Mouse (Mus musculus): ENCODE measurements around the gene Ghrl.
"Not testable (repeated sequence)": the region's sequence is repeated elsewhere in the genome, so short reads cannot be mapped to it uniquely, and the experiment has no call there.

Gene Ghrl

DNA sequence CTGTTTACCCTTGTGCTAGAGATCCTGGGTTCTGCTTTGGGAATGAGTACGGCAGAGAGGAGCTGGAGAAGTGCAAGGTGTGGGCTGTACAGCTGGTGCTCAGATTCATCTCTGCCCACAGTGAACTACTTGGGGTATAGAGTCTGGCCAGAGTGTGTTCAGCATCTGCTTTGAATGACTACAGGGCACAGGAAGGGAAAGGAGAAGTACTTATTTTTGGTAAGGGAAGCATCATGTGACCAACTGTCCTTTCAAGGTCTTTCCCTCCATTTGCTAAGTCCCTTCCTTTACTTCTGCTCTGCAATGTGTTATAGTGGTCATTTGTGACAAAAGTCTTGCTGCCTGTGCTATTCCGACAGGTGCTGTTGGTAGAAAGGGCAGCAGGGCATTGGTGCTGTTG lies 5.4 kb downstream of the Ghrl start:
- TF ChIP-seq NANOG (IDR thresholded peaks at IDR 0.05; ENCODE audit: borderline replicate concordance, low read length) (no peak), CTCF (conservative IDR thresholded peaks at IDR 0.05; ENCODE audit: low read length) (no peak), POU5F1 (IDR thresholded peaks at IDR 0.05; ENCODE audit: borderline replicate concordance, low read length) (no peak)
- Histone ChIP-seq H3K27me3 (ENCODE audit: insufficient read depth, low read length) (no peaks in the 10 kb centered on the region), H3K36me3 (ENCODE audit: insufficient read depth, low read length) (peaks cover 99% of the 10 kb centered on the region), H3K9me3 (ENCODE audit: low read length) (no peaks in the 10 kb centered on the region), H3K4me1 (replicated peaks; ENCODE audit: low read depth, low read length) (peaks cover 32% of the 10 kb centered on the region), H3K4me3 (replicated peaks; ENCODE audit: low read length) (no peak overlapping the region)

GRCm38 (mm10) chr6:113713389-113713788 lies 6.3 kb downstream of the Ghrl start:
- H3K27me3 ChIP-seq (ENCODE audit: insufficient read depth, low read length); H3K4me3 ChIP-seq (replicated peaks; ENCODE audit: low read length); H3K9me3 ChIP-seq (ENCODE audit: low read length): not testable (repeated sequence)
- Histone ChIP-seq H3K36me3 (ENCODE audit: insufficient read depth, low read length) (peaks cover 99% of the 10 kb centered on the region), H3K4me1 (replicated peaks; ENCODE audit: low read depth, low read length) (peaks cover 30% of the 10 kb centered on the region)

- TF ChIP-seq NANOG (IDR thresholded peaks at IDR 0.05; ENCODE audit: borderline replicate concordance, low read length) (no peak), CTCF (conservative IDR thresholded peaks at IDR 0.05; ENCODE audit: low read length) (no peak), POU5F1 (IDR thresholded peaks at IDR 0.05; ENCODE audit: borderline replicate concordance, low read length) (no peak)
- H3K4me1 ChIP-seq (replicated peaks; ENCODE audit: low read depth, low read length), result peaks cover 25% of the 10 kb centered on the region
- no peak overlapping the region for H3K4me3 ChIP-seq (replicated peaks; ENCODE audit: low read length)
- no peaks in the 10 kb centered on the region for H3K27me3 ChIP-seq (ENCODE audit: insufficient read depth, low read length)
- H3K36me3 ChIP-seq (ENCODE audit: insufficient read depth, low read length), result peaks cover 99% of the 10 kb centered on the region
- no peaks in the 10 kb centered on the region for H3K9me3 ChIP-seq (ENCODE audit: low read length)
Measured at GRCm38 (mm10) chr6:113712718-113713117, 7.0 kb downstream of the Ghrl start.

- TF ChIP-seq POU5F1 (IDR thresholded peaks at IDR 0.05; ENCODE audit: borderline replicate concordance, low read length) (no peak), NANOG (IDR thresholded peaks at IDR 0.05; ENCODE audit: borderline replicate concordance, low read length) (no peak), CTCF (conservative IDR thresholded peaks at IDR 0.05; ENCODE audit: low read length) (no peak)
- H3K4me1 ChIP-seq (replicated peaks; ENCODE audit: low read depth, low read length), result peaks cover 63% of the 10 kb centered on the region
- no peaks in the 10 kb centered on the region for H3K9me3 ChIP-seq (ENCODE audit: low read length)
- peaks cover 70% of the 10 kb centered on the region for H3K36me3 ChIP-seq (ENCODE audit: insufficient read depth, low read length)
- no peaks in the 10 kb centered on the region for H3K27me3 ChIP-seq (ENCODE audit: insufficient read depth, low read length)
- H3K4me3 ChIP-seq (replicated peaks; ENCODE audit: low read length), result peak overlapping the region; percentile 95
Measured at GRCm38 (mm10) chr6:113697222-113698205, 22.2 kb downstream of the Ghrl start.

DNA sequence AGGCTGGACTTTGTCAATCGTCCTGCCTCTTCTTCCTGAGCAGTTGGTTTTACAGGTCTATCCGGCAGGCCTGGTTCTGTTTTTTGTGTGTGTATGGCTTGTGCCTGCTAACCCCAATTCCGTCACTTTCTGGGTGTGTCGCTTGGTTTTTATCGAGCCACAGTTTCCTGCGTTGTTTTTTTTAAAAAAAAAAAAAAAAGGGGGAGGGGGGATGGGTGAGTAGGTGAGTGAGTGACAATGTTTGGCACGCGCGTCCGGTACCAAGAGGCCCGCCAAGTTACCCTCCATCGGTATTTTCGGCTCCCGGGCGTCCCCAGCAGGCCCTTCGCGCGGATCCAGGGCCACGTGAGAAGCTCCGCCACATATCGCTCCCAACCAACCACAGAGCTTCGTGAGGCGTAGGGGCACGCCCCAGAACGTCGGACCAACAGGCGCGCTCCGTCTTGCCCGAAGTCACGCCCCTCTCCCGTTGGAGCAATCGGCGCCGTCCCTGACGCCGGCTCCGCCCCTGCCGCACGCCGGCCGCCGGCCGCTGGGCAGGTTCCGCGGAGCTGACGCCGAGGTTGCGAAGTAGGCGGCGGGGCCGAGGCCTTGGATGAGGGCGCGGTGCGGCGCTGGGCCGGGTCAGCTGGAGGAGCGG lies 23.0 kb downstream of the Ghrl start, which contains the start of gene Tatdn2:
Gene Tatdn2 (plus strand): TSS at position 469 of the 640 bp plus-strand sequence.
- peak within 1 kb of the TSS; percentile 95 for H3K4me3 ChIP-seq (replicated peaks; ENCODE audit: low read length)
- TF ChIP-seq CTCF (conservative IDR thresholded peaks at IDR 0.05; ENCODE audit: low read length), result no peak
- no peak for TF ChIP-seq NANOG (IDR thresholded peaks at IDR 0.05; ENCODE audit: borderline replicate concordance, low read length)
- no peak for TF ChIP-seq POU5F1 (IDR thresholded peaks at IDR 0.05; ENCODE audit: borderline replicate concordance, low read length)

DNA sequence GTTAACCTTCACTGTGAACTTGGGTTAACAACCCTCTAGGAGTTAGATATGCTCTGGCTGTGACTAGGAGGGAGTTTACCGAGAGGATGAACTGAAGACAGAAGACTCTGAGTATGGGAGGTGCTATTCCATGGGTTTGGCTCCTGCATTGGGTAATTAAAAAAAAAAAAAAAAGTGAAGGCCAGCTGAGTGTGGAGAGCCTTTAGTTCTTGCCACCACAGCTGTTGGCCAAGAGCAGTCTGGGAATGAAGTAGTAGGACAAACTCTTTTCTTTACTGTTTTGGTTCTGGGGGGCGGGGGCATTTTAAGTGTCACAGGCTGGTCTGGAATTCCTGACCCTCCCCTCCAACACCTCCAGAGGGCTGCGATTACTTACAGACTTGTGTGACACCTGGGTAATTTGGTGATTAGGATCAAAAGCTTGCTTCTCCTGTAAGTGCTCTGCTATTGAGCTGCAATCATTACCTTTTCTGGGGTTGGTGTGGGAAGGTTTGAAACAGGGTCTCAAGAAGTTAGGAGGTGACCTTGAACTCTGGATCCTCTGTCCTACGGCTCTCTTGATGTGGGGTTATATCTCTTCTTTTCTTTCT lies 23.8 kb downstream of the Ghrl start:
- TF ChIP-seq CTCF (conservative IDR thresholded peaks at IDR 0.05; ENCODE audit: low read length) (no peak), NANOG (IDR thresholded peaks at IDR 0.05; ENCODE audit: borderline replicate concordance, low read length) (no peak), POU5F1 (IDR thresholded peaks at IDR 0.05; ENCODE audit: borderline replicate concordance, low read length) (no peak)
- peak overlapping the region; percentile 95 for H3K4me3 ChIP-seq (replicated peaks; ENCODE audit: low read length)
- H3K9me3 ChIP-seq (ENCODE audit: low read length), result no peaks in the 10 kb centered on the region
- peaks cover 64% of the 10 kb centered on the region for H3K4me1 ChIP-seq (replicated peaks; ENCODE audit: low read depth, low read length)
- no peaks in the 10 kb centered on the region for H3K27me3 ChIP-seq (ENCODE audit: insufficient read depth, low read length)
- peaks cover 65% of the 10 kb centered on the region for H3K36me3 ChIP-seq (ENCODE audit: insufficient read depth, low read length)

More for the DNA sequence above, 23.0 kb downstream of the Ghrl start, which contains the start of gene Tatdn2:
- peaks cover 63% of the 10 kb centered on the region for H3K4me1 ChIP-seq (replicated peaks; ENCODE audit: low read depth, low read length)
- H3K9me3 ChIP-seq (ENCODE audit: low read length), result no peaks in the 10 kb centered on the region
- no peaks in the 10 kb centered on the region for H3K27me3 ChIP-seq (ENCODE audit: insufficient read depth, low read length)
- peaks cover 69% of the 10 kb centered on the region for H3K36me3 ChIP-seq (ENCODE audit: insufficient read depth, low read length)

DNA sequence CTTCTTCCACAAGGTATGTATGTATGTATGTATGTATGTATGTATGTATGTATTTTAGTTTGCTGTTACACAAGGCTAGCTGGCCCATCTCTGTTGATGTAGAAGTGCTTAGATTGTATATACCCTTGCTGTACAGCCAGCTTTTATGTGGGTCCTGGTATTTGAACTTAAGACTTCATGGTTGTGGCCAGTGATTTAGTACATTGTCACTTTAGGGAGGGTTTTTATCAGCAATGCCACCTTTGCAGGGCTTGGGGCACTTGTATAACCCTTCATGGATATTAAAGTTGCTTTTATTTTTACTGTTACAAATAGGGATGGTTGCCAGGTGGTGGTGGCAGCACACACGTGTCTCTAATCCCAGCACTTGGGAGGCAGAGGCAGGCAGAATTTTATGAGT lies 24.5 kb downstream of the Ghrl start:
- TF ChIP-seq NANOG (IDR thresholded peaks at IDR 0.05; ENCODE audit: borderline replicate concordance, low read length) (no peak), POU5F1 (IDR thresholded peaks at IDR 0.05; ENCODE audit: borderline replicate concordance, low read length) (no peak), CTCF (conservative IDR thresholded peaks at IDR 0.05; ENCODE audit: low read length) (no peak)
- Histone ChIP-seq H3K4me3 (replicated peaks; ENCODE audit: low read length) (0 out of 2 replicates have a peak overlapping the region, but pooled peaks have one; percentile 95), H3K27me3 (ENCODE audit: insufficient read depth, low read length) (no peaks in the 10 kb centered on the region)

DNA sequence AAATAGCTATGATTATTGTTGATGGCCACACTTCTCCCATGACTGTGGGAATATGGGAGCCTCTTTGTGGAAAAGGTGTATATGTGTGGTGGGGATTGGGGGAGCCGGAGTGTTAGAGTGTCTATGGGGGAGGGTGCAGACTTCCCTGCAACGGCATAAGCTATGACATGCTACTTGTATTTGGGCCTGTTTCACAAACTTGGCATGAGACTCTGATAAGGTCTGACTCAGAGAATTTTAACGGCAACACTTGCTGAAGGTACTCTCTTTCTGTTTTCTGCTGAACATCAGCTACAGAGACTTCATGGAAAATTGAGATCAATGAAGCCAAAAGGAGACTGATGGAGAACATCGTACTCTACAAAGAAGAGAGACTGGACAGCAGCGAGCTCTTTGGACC lies 26.3 kb downstream of the Ghrl start:
- Histone ChIP-seq H3K27me3 (ENCODE audit: insufficient read depth, low read length) (no peaks in the 10 kb centered on the region), H3K36me3 (ENCODE audit: insufficient read depth, low read length) (peaks cover 43% of the 10 kb centered on the region), H3K4me3 (replicated peaks; ENCODE audit: low read length) (no peak overlapping the region), H3K9me3 (ENCODE audit: low read length) (no peaks in the 10 kb centered on the region), H3K4me1 (replicated peaks; ENCODE audit: low read depth, low read length) (peaks cover 63% of the 10 kb centered on the region)
- no peak for TF ChIP-seq POU5F1 (IDR thresholded peaks at IDR 0.05; ENCODE audit: borderline replicate concordance, low read length)
- TF ChIP-seq NANOG (IDR thresholded peaks at IDR 0.05; ENCODE audit: borderline replicate concordance, low read length), result no peak
- TF ChIP-seq CTCF (conservative IDR thresholded peaks at IDR 0.05; ENCODE audit: low read length), result no peak

More for the DNA sequence above, 24.5 kb downstream of the Ghrl start:
- no peaks in the 10 kb centered on the region for H3K9me3 ChIP-seq (ENCODE audit: low read length)
- peaks cover 64% of the 10 kb centered on the region for H3K4me1 ChIP-seq (replicated peaks; ENCODE audit: low read depth, low read length)
- H3K36me3 ChIP-seq (ENCODE audit: insufficient read depth, low read length), result peaks cover 61% of the 10 kb centered on the region
